In the genomic region with DNA sequence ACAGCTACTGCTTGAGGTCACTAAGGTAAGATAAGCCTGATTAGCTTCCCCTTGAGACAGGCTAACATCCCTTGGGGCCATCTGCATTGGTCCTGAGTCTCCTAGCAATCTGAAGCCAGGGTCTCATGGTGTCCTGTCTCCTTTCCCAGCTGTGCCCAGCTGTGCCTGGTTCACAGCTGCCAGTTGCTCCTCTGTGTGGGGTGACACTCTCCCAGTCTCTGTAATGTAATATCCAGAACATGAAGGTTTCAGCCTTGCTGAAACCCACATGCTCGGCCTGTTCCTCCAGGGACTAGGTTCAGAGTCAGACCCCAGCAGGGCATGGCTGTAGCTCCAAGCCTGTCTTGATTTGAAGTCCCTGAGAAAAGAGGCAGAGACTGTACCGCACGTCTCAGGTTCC, we compare ENCODE assay signal across 28 mouse cellular contexts.
DNase-seq lines count a peak whose midpoint lies in the region; ATAC-seq and TF ChIP-seq lines count a peak whose summit lies in the region.
"Had no signal": no experiment of that assay in that cellular context is flagged by ENCODE, and none has a peak within 500 bp of the region (broad histone marks: within the 10 kb centered on the region; RNA-seq: fewer than 3 reads in every experiment).

No protein-coding gene starts in this region.

- H3K27me3 ChIP-seq in lung, postnatal 0 days (replicated peaks; ENCODE audit: insufficient read depth, low read length), result 0 out of 2 replicates have a peak, but pooled peaks cover 3% of the 10 kb centered on the region
- no peaks in the 10 kb centered on the region; the same call in 1 of the 2 replicates for H3K27me3 ChIP-seq in embryonic facial prominence, embryonic 14.5 days (replicated peaks; ENCODE audit: control insufficient read depth, insufficient read depth, low read length)
- peaks cover 33% of the 10 kb centered on the region for H3K27me3 ChIP-seq in limb, embryonic 13.5 days
- H3K27me3 ChIP-seq in intestine, embryonic 15.5 days (replicated peaks), result no peaks in the 10 kb centered on the region
- 0 out of 2 replicates have a peak, but pooled peaks cover 4% of the 10 kb centered on the region for H3K27me3 ChIP-seq in hindbrain, embryonic 14.5 days (ENCODE audit: control insufficient read depth, insufficient read depth, low read length)
- H3K27me3 ChIP-seq: embryonic facial prominence, embryonic 15.5 days; midbrain, embryonic 15.5 days had no signal

- H3K27ac ChIP-seq in lung, postnatal 0 days (ENCODE audit: low read length), result peak overlapping the region; percentile 26; the same call in 1 of the 2 replicates
- H3K27ac ChIP-seq in embryonic facial prominence, embryonic 14.5 days (replicated peaks; ENCODE audit: low read depth, low read length), result no peak overlapping the region
- H3K27ac ChIP-seq in limb, embryonic 13.5 days, result no peak overlapping the region
- H3K27ac ChIP-seq in intestine, embryonic 15.5 days, result no peak overlapping the region
- no peak overlapping the region for H3K27ac ChIP-seq in hindbrain, embryonic 14.5 days
- H3K27ac ChIP-seq: embryonic facial prominence, embryonic 15.5 days; forebrain, embryonic 12.5 days; heart, embryonic 13.5 days; hindbrain, postnatal 0 days; kidney, postnatal 0 days; liver, embryonic 14.5 days; macrophage; midbrain, embryonic 15.5 days had no signal

- peak; percentile 30 for DNase-seq in lung, postnatal 0 days (ENCODE audit: low spot score)
- DNase-seq in lung, postnatal 25 days (ENCODE audit: low spot score), result no peak
- DNase-seq in embryonic facial prominence, embryonic 14.5 days (ENCODE audit: low spot score), result peak; percentile 64
- peak; percentile 30 to 77 for DNase-seq in lung, postnatal 4 days
- no peak for DNase-seq in hindbrain, embryonic 14.5 days (ENCODE audit: low spot score)
- no peak for DNase-seq in thymus, postnatal 14 days
- DNase-seq: adrenal gland, postnatal 14 days; B cell, adult 2 months; cerebellum, adult 11 months; cerebellum, adult 9-11 months; embryo, embryonic 11 days; forebrain, postnatal 0 days; kidney, adult 8-10 months; kidney, postnatal 4 days; layer of hippocampus, postnatal 36 days; liver; right cerebral cortex, postnatal 25 days had no signal

- 55% methylated on average over 3 of the region's 3 CpGs for WGBS in lung, postnatal 0 days
- 22% methylated on average over 3 of the region's 3 CpGs for WGBS in embryonic facial prominence, embryonic 14.5 days
- WGBS in limb, embryonic 13.5 days, result 49% methylated on average over 3 of the region's 3 CpGs
- 60% methylated on average over 3 of the region's 3 CpGs for WGBS in intestine, embryonic 15.5 days
- WGBS in hindbrain, embryonic 14.5 days, result 70% methylated on average over 3 of the region's 3 CpGs

- no peak overlapping the region for H3K9ac ChIP-seq in lung, postnatal 0 days (replicated peaks; ENCODE audit: low read depth)
- no peak overlapping the region for H3K9ac ChIP-seq in embryonic facial prominence, embryonic 14.5 days (ENCODE audit: low read depth, low read length)
- H3K9ac ChIP-seq in limb, embryonic 13.5 days, result no peak overlapping the region
- no peak overlapping the region for H3K9ac ChIP-seq in intestine, embryonic 15.5 days
- H3K9ac ChIP-seq in hindbrain, embryonic 14.5 days, result no peak overlapping the region
- H3K9ac ChIP-seq: embryonic facial prominence, embryonic 15.5 days; forebrain, embryonic 12.5 days; forebrain, postnatal 0 days; heart, embryonic 13.5 days; liver, embryonic 14.5 days; midbrain, embryonic 15.5 days had no signal

- ATAC-seq in lung, postnatal 0 days, result peak; percentile 76
- peak; percentile 72 for ATAC-seq in embryonic facial prominence, embryonic 14.5 days (ENCODE audit: low read depth)
- peak; percentile 64 for ATAC-seq in limb, embryonic 13.5 days (ENCODE audit: low FRiP score, low read depth)
- no peak for ATAC-seq in intestine, embryonic 15.5 days
- ATAC-seq in hindbrain, embryonic 14.5 days (ENCODE audit: low FRiP score), result no peak
- ATAC-seq: forebrain, postnatal 0 days; hindbrain, postnatal 0 days; intestine, embryonic 16.5 days; midbrain, embryonic 15.5 days had no signal

- no peak overlapping the region for H3K4me2 ChIP-seq in lung, postnatal 0 days (replicated peaks; ENCODE audit: low read depth, low read length)
- H3K4me2 ChIP-seq in embryonic facial prominence, embryonic 14.5 days (ENCODE audit: low read depth, low read length), result no peak overlapping the region
- no peak overlapping the region for H3K4me2 ChIP-seq in limb, embryonic 13.5 days (replicated peaks)
- H3K4me2 ChIP-seq in intestine, embryonic 15.5 days (replicated peaks), result no peak overlapping the region
- no peak overlapping the region for H3K4me2 ChIP-seq in hindbrain, embryonic 14.5 days (replicated peaks)
- H3K4me2 ChIP-seq: embryonic facial prominence, embryonic 15.5 days; forebrain, embryonic 12.5 days; heart, embryonic 13.5 days; midbrain, embryonic 15.5 days had no signal

- TF ChIP-seq CTCF in lung, postnatal 0 days (IDR thresholded peaks at IDR 0.05), result no peak

- no peak for TF ChIP-seq EP300 in lung, postnatal 0 days (IDR thresholded peaks at IDR 0.05)

- no peak overlapping the region for H3K4me3 ChIP-seq in lung, postnatal 0 days (ENCODE audit: low read depth, low read length)
- H3K4me3 ChIP-seq in embryonic facial prominence, embryonic 14.5 days (ENCODE audit: low read depth, low read length), result no peak overlapping the region
- H3K4me3 ChIP-seq in limb, embryonic 13.5 days, result no peak overlapping the region
- no peak overlapping the region for H3K4me3 ChIP-seq in intestine, embryonic 15.5 days (replicated peaks)
- H3K4me3 ChIP-seq in hindbrain, embryonic 14.5 days (replicated peaks; ENCODE audit: low read length), result no peak overlapping the region
- H3K4me3 ChIP-seq: embryonic facial prominence, embryonic 15.5 days; forebrain, embryonic 12.5 days; heart, embryonic 13.5 days; midbrain, embryonic 15.5 days had no signal

- H3K4me1 ChIP-seq in lung, postnatal 0 days (ENCODE audit: insufficient read depth, low read depth, low read length), result no peaks in the 10 kb centered on the region
- H3K4me1 ChIP-seq in embryonic facial prominence, embryonic 14.5 days (ENCODE audit: control insufficient read depth, insufficient read depth, low read length), result peaks cover 21% of the 10 kb centered on the region
- peaks cover 39% of the 10 kb centered on the region for H3K4me1 ChIP-seq in limb, embryonic 13.5 days
- peaks cover 11% of the 10 kb centered on the region for H3K4me1 ChIP-seq in intestine, embryonic 15.5 days (replicated peaks)
- no peaks in the 10 kb centered on the region; the same call in 1 of the 2 replicates for H3K4me1 ChIP-seq in hindbrain, embryonic 14.5 days (replicated peaks; ENCODE audit: control insufficient read depth, insufficient read depth, low read length)

- no peaks in the 10 kb centered on the region for H3K36me3 ChIP-seq in lung, postnatal 0 days (ENCODE audit: insufficient read depth, low read length)
- H3K36me3 ChIP-seq in embryonic facial prominence, embryonic 14.5 days (ENCODE audit: control insufficient read depth, insufficient read depth, low read length), result no peaks in the 10 kb centered on the region
- no peaks in the 10 kb centered on the region for H3K36me3 ChIP-seq in limb, embryonic 13.5 days
- H3K36me3 ChIP-seq in intestine, embryonic 15.5 days, result no peaks in the 10 kb centered on the region
- no peaks in the 10 kb centered on the region for H3K36me3 ChIP-seq in hindbrain, embryonic 14.5 days (replicated peaks; ENCODE audit: control insufficient read depth, insufficient read depth)
- H3K36me3 ChIP-seq: embryonic facial prominence, embryonic 15.5 days; forebrain, embryonic 12.5 days; heart, embryonic 13.5 days; midbrain, embryonic 15.5 days had no signal

- H3K9me3 ChIP-seq in lung, postnatal 0 days (ENCODE audit: low read length), result no peaks in the 10 kb centered on the region
- H3K9me3 ChIP-seq in embryonic facial prominence, embryonic 14.5 days (ENCODE audit: control insufficient read depth, low read length), result no peaks in the 10 kb centered on the region
- no peaks in the 10 kb centered on the region for H3K9me3 ChIP-seq in limb, embryonic 13.5 days
- H3K9me3 ChIP-seq in intestine, embryonic 15.5 days, result no peaks in the 10 kb centered on the region
- H3K9me3 ChIP-seq in hindbrain, embryonic 14.5 days (ENCODE audit: control insufficient read depth, low read length), result no peaks in the 10 kb centered on the region
- H3K9me3 ChIP-seq: embryonic facial prominence, embryonic 15.5 days; midbrain, embryonic 15.5 days had no signal

Comparison
In these comparisons a context has a peak if more than half of its experiments do, and no peak if none do; other contexts are left out.
1. DNase-seq: peak in lung, postnatal 0 days (single experiment), embryonic facial prominence, embryonic 14.5 days (single experiment) and lung, postnatal 4 days (2 of 2); none in lung, postnatal 25 days (single experiment), hindbrain, embryonic 14.5 days (single experiment) and thymus, postnatal 14 days (single experiment).
2. ATAC-seq: peak in lung, postnatal 0 days (single experiment), embryonic facial prominence, embryonic 14.5 days (single experiment) and limb, embryonic 13.5 days (single experiment); none in intestine, embryonic 15.5 days (single experiment) and hindbrain, embryonic 14.5 days (single experiment).